Mouse (Mus musculus): ENCODE data around the gene Nol10.

DNA sequence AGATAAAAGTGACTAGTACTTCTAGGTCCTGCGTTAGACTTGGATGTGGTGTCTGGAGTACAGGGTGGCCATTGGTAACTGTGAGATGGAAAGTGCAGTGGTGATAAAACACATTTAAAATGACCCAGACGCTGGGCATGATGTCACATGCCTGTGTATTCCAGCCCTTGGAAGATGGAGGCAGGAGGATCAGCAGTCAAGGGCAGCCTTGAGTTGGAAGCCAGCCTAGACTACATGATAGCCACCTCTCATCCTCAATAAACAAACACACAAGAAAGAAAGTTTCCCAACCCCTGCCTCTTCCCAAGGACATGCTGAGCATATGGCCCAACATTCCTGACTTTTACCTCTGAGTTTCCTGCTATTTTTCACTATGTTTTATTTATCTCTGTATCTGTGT is 130.6 kb downstream of the Nol10 start:
- TF ChIP-seq CTCF (IDR thresholded peaks at IDR 0.05) (no peak), EP300 (IDR thresholded peaks at IDR 0.05) (no peak)

Data from lung, postnatal 0 days (tissue).